Comparison of ENCODE assay signal across 23 mouse cellular contexts in genomic region chr12:79853901-79854490, GRCm38 (mm10).
A peak's percentile ranks its signal among the peaks of the same experiment; 100 is the strongest.
DNase-seq lines count a peak whose midpoint lies in the region; ATAC-seq and TF ChIP-seq lines count a peak whose summit lies in the region.
"Had no signal": no experiment of that assay in that cellular context is flagged by ENCODE, and none has a peak within 500 bp of the region (broad histone marks: within the 10 kb centered on the region; RNA-seq: fewer than 3 reads in every experiment).

No protein-coding gene starts in this region.

- H3K27me3 ChIP-seq in lung, embryonic 14.5 days (ENCODE audit: insufficient read depth, low read length): no peaks in the 10 kb centered on the region
- H3K27me3 ChIP-seq in embryonic facial prominence, embryonic 14.5 days (replicated peaks; ENCODE audit: control insufficient read depth, insufficient read depth, low read length): no peaks in the 10 kb centered on the region
- H3K27me3 ChIP-seq: heart, embryonic 15.5 days; hindbrain, embryonic 15.5 days; limb, embryonic 12.5 days had no signal

- intact Hi-C loops in heart, postnatal 14 days (cut with DNase I): no loop called here

- no peak overlapping the region for H3K4me2 ChIP-seq in lung, embryonic 14.5 days
- no peak overlapping the region for H3K4me2 ChIP-seq in embryonic facial prominence, embryonic 14.5 days (ENCODE audit: low read depth, low read length)
- H3K4me2 ChIP-seq: heart, embryonic 15.5 days; hindbrain, embryonic 15.5 days; limb, embryonic 12.5 days; liver, embryonic 11.5 days; midbrain, embryonic 11.5 days had no signal

- no peak for ATAC-seq in lung, embryonic 14.5 days (ENCODE audit: insufficient read depth)
- no peak for ATAC-seq in embryonic facial prominence, embryonic 14.5 days (ENCODE audit: low read depth)
- ATAC-seq: forebrain, postnatal 0 days; intestine, embryonic 16.5 days; liver, postnatal 0 days had no signal

- TF ChIP-seq CTCF in lung, embryonic 14.5 days (IDR thresholded peaks at IDR 0.05; ENCODE audit: low read depth): no peak
- TF ChIP-seq CTCF in lung, adult 2 months (IDR thresholded peaks at IDR 0.05; ENCODE audit: insufficient read depth, low read length): no peak

- WGBS in lung, embryonic 14.5 days: 42% methylated on average over 5 of the region's 5 CpGs
- 73% methylated on average over 5 of the region's 5 CpGs for WGBS in lung, adult 2 months
- 64% methylated on average over 5 of the region's 5 CpGs for WGBS in embryonic facial prominence, embryonic 14.5 days

- H3K9me3 ChIP-seq in lung, embryonic 14.5 days (ENCODE audit: low read depth, low read length): peaks cover 3% of the 10 kb centered on the region; the same call in 1 of the 2 replicates
- H3K9me3 ChIP-seq in embryonic facial prominence, embryonic 14.5 days (ENCODE audit: control insufficient read depth, low read length): 0 out of 2 replicates have a peak, but pooled peaks cover 5% of the 10 kb centered on the region
- H3K9me3 ChIP-seq: heart, embryonic 15.5 days; hindbrain, embryonic 15.5 days had no signal

- peak; percentile 1 for DNase-seq in heart, postnatal 4 days
- no peak for DNase-seq in heart, postnatal 14 days
- peak; percentile 62 for DNase-seq in lung, embryonic 14.5 days
- DNase-seq in lung, adult 2 months: no peak
- peak; percentile 52 for DNase-seq in adipocyte (ENCODE audit: low spot score)
- DNase-seq in embryonic facial prominence, embryonic 14.5 days (ENCODE audit: low spot score): no peak
- DNase-seq in urinary bladder, postnatal 10 days (ENCODE audit: low spot score): no peak
- DNase-seq: adrenal gland, adult 8-10 months; cerebellum, adult 2 months; cerebellum, postnatal 25 days; forebrain, postnatal 0 days; gastrocnemius, postnatal 14 days; heart, adult 18-20 months; kidney, postnatal 36 days; liver, postnatal 0 days; right cerebral cortex, adult 18-20 months; thymus, postnatal 14 days had no signal

- H3K36me3 ChIP-seq in lung, embryonic 14.5 days (ENCODE audit: insufficient read depth): no peaks in the 10 kb centered on the region
- H3K36me3 ChIP-seq in embryonic facial prominence, embryonic 14.5 days (ENCODE audit: control insufficient read depth, insufficient read depth, low read length): no peaks in the 10 kb centered on the region
- H3K36me3 ChIP-seq: heart, embryonic 15.5 days; hindbrain, embryonic 15.5 days; limb, embryonic 12.5 days had no signal

- H3K4me3 ChIP-seq in lung, embryonic 14.5 days (ENCODE audit: low read depth, low read length): no peak overlapping the region
- H3K4me3 ChIP-seq in lung, adult 2 months (replicated peaks; ENCODE audit: extremely low read depth, low read depth, low read length): no peak overlapping the region
- H3K4me3 ChIP-seq in embryonic facial prominence, embryonic 14.5 days (ENCODE audit: low read depth, low read length): no peak overlapping the region
- H3K4me3 ChIP-seq: heart, embryonic 15.5 days; hindbrain, embryonic 15.5 days; limb, embryonic 12.5 days had no signal

- peaks cover 50% of the 10 kb centered on the region for H3K4me1 ChIP-seq in lung, embryonic 14.5 days (ENCODE audit: insufficient read depth)
- H3K4me1 ChIP-seq in lung, adult 2 months (ENCODE audit: control insufficient read depth, insufficient read depth, low read length): peaks cover 13% of the 10 kb centered on the region
- peaks cover 69% of the 10 kb centered on the region for H3K4me1 ChIP-seq in embryonic facial prominence, embryonic 14.5 days (ENCODE audit: control insufficient read depth, insufficient read depth, low read length)
- H3K4me1 ChIP-seq: hindbrain, embryonic 15.5 days had no signal

- H3K9ac ChIP-seq in lung, embryonic 14.5 days: no peak overlapping the region
- no peak overlapping the region for H3K9ac ChIP-seq in embryonic facial prominence, embryonic 14.5 days (ENCODE audit: low read depth, low read length)
- H3K9ac ChIP-seq: forebrain, postnatal 0 days; heart, embryonic 15.5 days; hindbrain, embryonic 15.5 days; limb, embryonic 12.5 days; liver, postnatal 0 days had no signal

- H3K27ac ChIP-seq in lung, embryonic 14.5 days (ENCODE audit: low read depth): peak overlapping the region; percentile 92
- 0 out of 2 replicates have a peak overlapping the region, but pooled peaks have one; percentile 13 for H3K27ac ChIP-seq in embryonic facial prominence, embryonic 14.5 days (replicated peaks; ENCODE audit: low read depth, low read length)
- H3K27ac ChIP-seq: heart, embryonic 15.5 days; hindbrain, embryonic 15.5 days; limb, embryonic 12.5 days had no signal

- no peak for TF ChIP-seq POLR2A in lung, adult 2 months (IDR thresholded peaks at IDR 0.05; ENCODE audit: borderline replicate concordance, extremely low read depth, low read depth, low read length)

Comparison
In these comparisons a context has a peak if more than half of its experiments do, and no peak if none do; other contexts are left out.
1. DNase-seq: peak in heart, postnatal 4 days (single experiment), lung, embryonic 14.5 days (single experiment) and adipocyte (single experiment); none in heart, postnatal 14 days (0 of 2), lung, adult 2 months (single experiment), embryonic facial prominence, embryonic 14.5 days (single experiment) and urinary bladder, postnatal 10 days (single experiment).